Mouse (Mus musculus): ENCODE data around the gene Gm10100.
"Not testable (repeated sequence)": the region's sequence is repeated elsewhere in the genome, so short reads cannot be mapped to it uniquely, and the experiment has no call there.

Gm10100 gene

DNA sequence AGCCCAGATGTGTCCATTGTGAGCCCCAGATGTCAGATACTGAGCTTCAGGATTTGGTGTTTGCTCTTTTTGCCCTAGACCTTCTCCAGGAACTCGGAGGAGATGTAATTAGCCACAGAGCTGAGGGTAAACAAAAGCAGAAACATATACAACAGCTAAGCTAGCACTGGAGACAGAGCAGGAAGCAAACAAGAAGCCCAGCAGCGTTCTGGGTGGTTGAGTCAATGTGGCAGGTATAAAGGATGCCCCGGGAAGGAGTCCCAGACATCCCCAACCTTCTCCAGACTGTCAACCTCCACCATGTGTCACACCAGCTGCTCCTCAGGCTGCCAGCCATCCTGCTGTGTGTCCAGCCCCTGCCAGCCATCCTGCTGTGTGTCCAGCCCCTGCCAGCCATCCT is at the start of gene Gm10100:
TSS of gene Gm10100 (plus strand) at position 301 of the 400 bp plus-strand sequence.
- in situ Hi-C loops (cut with MboI, MseI), result no loop called here

DNA sequence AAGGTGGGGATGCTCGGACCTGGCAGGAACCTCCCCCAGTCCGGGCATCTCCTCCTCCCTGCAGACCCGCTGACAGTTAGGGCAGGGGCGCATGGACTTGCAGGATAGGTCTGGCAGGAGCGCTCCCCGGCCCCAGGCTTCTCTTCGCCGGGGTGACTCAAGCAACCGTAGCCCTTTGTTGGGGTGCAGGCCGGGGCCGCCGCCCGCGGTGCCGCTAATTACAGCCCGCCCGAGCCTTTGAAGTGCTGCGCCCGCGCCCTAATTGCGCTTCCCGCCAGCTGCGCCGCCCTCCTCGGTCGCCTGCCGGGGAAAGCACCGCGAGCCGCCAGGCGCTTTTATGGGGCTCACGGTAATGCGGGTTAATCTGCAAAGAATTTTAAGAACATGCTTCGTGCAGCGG is 48.7 kb upstream of the Gm10100 start:
- in situ Hi-C loops (cut with MboI, MseI), result loop anchor here in 1 of 2 experiments (10.0 kb wide), 1 partner anchor 1433 kb away; no protein-coding TSS in a partner anchor

DNA sequence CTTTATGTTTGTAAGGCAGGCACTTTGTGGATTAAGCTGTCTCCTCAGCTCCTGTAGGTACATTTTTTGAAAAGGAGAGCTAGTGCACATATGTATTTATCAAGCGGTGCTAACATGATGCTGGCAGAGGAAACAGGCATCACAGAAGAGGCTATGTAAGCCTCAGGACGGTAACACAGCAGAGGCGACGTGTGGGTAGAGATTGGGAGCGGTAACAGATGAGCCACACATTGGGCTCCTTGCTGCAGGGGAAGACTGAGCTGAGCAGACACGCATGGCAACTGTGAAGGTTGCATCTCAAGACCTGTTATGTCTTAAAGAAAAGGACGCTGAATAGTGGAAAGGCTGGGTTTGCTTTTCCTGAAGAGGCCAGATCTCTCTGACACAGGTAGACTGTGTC is 43.3 kb upstream of the Gm10100 start:
- in situ Hi-C loops (cut with MboI, MseI), result no loop called here

DNA sequence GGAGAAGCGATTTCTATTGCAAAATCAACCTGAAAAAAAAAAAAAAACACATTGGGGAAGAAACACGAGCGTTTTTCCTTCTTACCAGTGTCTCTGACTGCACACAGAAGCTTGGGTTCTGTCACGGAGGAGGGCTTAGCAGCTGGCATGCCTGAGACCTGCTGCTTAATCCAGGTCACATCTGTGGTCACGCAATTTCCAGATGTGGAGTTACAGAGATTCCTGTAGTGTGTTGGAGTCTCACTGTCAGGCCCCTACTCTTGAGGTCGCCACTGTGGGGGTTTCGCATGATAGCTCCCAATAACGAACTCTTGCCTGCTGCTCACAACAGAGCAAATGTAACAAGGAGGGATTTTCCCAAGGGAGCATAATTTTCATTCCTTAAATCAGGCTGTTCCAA is 42.1 kb upstream of the Gm10100 start:
- in situ Hi-C loops (cut with MboI, MseI), result no loop called here

DNA sequence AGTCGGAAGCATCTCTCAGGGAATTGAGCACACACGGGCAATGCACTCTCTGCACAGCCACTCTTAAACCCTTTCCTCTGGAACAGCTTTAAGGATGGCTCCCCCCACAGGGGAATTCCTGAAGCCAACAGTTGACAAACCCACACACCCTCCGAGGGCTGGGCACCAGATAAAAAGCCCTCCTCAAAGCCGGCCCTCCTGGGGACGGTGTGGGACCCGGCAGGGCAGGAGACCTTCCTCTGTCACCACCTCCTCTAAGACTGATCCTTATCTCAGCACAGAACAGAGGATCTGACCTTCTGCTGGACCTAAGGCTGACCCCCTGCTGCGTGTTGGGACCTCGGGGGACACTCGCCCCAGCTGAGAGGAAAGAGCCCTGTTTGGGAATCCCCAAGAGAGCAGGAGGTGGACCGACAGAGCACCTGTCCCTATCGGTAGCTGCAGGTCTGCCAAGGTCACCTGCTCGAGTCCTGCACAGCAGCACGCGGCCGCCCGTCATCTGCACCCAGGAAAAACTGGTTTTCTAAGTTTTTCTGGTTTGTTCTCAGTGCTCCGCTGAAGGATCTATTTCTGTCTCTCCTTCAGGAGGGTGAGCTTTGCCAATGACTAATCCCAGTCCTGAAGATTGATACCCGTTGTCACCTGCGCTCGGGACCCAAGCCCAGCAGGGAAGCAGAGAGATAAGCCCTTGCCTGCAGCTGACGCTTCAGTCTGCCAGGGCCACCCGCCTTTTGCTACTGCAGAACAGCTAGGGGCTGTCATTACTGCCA is 40.2 kb upstream of the Gm10100 start, which contains the start of gene Tspear:
TSS of gene Tspear (plus strand) at position 675 of the 770 bp plus-strand sequence.
- in situ Hi-C loops (cut with MboI, MseI), result no loop called here

DNA sequence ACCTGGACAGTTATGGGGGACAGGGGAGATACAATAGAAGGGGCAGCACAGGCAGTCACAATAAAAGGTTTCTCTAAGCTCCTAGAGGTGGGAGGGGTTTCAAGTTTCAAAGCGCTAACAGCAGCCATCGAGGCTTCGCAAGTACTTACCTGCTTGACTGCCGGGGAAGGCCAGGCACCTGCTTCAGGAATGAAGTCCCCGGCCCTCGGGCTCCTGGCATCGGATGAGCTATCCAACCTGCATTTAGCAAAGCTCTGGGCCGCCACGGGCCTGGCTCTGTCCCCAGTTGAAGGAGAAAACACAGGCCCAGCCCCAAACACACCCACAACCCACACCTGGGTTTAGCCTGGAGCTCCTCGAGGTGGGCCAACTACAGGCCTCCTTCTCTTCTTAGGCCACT is 39.3 kb upstream of the Gm10100 start:
- in situ Hi-C loops (cut with MboI, MseI), result no loop called here

DNA sequence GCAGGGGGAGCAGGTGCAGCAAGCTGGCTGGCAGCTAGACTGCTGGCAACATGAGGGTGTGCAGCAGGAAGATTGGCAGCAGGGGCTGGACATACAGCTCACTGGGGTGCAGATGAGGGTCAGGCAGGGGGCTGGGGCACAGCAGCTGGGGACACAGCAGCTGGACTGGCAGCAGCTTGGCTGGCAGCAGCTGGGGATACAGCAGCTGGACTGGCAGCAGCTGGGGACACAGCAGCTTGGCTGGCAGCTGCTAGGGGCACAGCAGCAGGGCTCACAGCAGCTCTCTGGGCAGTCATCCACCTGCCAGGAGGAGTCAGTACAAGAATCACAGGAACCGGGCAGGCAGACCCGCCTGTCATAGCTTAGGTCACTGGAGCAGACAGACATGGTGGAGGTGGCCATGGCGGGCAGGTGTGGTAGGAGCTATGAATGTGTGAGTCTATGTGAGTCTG is 35.9 kb upstream of the Gm10100 start, which contains the start of gene Gm19402:
TSS of gene Gm19402 (minus strand) at position 402 of the 452 bp plus-strand sequence.
- in situ Hi-C loops (cut with MboI, MseI), result not testable (repeated sequence)

DNA sequence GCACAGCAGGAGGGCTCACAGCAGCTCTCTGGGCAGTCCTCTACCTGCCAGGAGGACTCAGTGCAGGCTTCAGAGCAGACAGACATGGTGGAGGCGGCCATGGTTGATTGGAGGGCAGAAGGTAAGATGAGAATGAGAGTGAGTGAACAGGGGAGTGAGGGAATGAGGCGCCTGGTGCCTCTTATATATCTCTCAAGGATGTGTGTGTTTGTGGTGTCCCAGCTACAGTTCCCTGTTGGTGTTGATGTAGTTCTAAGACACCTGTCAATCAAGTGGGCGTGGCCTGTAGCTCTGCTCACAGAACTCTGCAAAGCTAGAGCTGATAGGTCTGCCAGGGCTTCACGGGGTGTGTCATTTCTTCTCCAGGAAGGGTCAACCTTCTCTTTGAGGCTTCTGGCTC is 29.2 kb upstream of the Gm10100 start, which contains the start of gene Gm9508:
TSS of gene Gm9508 (minus strand) at position 101 of the 400 bp plus-strand sequence.
- in situ Hi-C loops (cut with MboI, MseI), result no loop called here

DNA sequence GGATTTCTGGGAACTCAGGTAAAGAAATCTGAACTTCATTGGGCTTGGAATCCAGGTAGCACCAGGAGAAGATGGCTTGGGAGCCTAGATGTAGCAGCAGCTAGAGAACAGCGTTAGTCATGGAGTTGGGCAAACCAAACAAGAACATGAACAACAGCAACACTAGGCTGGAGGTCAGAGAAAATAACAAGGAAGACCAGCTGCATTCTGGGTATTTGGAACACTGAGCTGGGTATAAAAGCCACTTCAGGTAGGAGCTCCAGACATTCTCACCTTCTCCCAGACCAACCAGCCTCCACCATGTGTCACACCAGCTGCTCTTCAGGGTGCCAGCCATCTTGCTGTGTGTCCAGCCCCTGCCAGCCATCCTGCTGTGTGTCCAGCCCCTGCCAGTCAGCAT is 20.0 kb upstream of the Gm10100 start, which contains the start of gene Gm10272:
TSS of gene Gm10272 (plus strand) at position 301 of the 400 bp plus-strand sequence.
- in situ Hi-C loops (cut with MboI, MseI), result no loop called here

DNA sequence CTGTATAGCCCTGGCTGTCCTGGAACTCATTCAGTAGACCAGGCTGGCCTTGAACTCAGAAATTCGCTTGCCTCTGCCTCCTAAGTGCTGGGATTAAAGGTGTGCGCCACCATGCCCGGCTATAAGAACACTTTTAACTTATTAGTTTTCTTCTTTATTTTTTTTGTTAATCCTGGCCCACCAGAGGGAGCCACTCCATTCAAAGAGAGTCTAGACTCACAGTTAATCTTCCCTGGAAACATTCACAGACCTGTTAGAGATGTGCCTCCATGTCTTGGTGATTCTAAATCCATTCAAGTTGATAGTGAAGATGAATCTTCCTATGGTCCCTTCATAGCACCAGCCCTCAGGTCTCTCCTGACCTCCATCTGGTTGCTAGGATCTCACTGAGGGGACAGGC is 16.5 kb upstream of the Gm10100 start:
- in situ Hi-C loops (cut with MboI, MseI), result no loop called here

DNA sequence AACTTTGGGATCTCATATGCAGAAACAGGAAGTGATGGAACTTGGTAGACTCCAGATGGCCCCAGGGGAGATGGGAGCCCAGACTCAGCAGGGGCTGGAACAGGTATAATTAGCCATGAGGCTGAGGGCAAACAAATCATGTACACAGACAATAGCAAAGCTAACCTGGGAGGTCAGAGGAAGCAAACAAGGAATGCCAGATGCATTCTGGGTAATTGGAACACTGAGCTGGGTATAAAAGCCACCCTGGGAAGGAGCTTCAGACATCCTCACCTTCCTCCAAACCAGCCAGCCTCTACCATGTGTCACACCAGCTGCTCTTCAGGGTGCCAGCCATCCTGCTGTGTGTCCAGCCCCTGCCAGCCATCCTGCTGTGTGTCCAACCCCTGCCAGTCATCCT is 15.1 kb upstream of the Gm10100 start, which contains the start of gene Gm10024:
TSS of gene Gm10024 (plus strand) at position 301 of the 400 bp plus-strand sequence.
- in situ Hi-C loops (cut with MboI, MseI), result not testable (repeated sequence)

DNA sequence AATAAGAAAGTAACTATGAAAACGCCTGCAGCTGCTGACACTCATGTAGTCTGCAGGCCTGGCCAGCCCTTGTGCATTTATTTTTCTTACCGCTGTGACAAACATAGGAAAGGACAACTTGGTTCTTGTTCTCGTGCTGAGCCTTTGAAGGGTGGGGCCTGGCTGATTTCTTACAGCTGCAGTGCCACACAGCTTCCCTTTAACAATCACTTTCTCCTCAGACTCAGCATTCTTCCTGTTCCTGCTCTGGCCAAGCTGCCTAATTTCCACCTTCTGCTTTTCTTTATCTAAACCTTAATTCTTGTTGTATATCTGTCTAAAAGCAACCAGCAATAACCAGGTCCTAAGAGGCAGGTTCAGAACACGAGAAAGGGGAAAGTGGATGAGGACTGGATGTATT is 12.6 kb upstream of the Gm10100 start:
- in situ Hi-C loops (cut with MboI, MseI), result no loop called here

DNA sequence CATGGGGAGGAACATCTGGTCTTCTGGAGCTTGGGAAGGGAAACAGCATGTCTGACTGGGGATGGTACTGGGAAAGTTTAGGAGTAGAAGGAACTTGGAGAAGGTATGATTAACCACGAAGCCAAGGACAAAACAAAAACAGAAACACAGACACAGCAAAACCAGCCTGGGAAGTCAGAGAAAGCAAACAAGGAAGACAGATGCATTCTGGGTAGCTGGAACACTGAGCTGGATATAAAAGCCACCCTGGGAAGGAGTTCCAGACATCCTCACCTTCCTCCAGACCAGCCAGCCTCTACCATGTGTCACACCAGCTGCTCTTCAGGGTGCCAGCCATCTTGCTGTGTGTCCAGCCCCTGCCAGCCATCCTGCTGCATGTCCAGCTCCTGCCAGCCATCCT is 10.8 kb upstream of the Gm10100 start, which contains the start of gene Gm10142:
TSS of gene Gm10142 (plus strand) at position 301 of the 400 bp plus-strand sequence.
- in situ Hi-C loops (cut with MboI, MseI), result no loop called here

DNA sequence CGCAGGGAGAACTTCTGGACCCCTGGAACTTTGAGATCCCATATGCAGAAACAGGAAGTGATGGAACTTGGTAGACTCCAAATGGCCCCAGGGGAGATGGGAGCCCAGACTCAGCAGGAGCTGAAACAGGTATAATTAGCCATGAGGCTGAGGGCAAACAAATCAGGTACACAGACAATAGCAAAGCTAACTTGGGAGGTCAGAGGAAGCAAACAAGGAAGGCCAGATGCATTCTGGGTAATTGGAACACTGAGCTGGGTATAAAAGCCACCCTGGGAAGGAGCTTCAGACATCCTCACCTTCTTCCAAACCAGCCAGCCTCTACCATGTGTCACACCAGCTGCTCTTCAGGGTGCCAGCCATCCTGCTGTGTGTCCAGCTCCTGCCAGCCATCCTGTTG is 6.0 kb upstream of the Gm10100 start, which contains the start of gene Krtap12-1:
TSS of gene Krtap12-1 (plus strand) at position 301 of the 400 bp plus-strand sequence.
- in situ Hi-C loops (cut with MboI, MseI), result not testable (repeated sequence)

DNA sequence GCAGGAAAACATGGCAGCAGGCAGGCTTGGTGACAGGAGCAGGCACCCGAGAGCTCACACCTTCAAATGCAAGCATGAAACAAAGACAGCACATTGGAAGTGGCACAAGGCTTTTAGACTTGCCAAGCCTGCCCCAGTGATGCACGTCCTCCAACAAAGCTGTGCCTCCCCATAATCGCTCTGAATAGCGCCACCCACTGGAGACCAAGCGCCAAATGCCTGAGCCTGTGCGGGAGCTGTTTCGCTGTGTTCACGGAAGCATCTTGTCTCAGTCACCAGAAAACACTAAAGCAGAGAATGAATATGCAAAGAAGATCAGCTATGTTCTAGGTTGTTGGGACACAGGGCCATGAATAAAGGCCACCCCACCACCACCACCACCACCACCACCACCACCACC is 1.4 kb upstream of the Gm10100 start:
- in situ Hi-C loops (cut with MboI, MseI), result no loop called here

DNA sequence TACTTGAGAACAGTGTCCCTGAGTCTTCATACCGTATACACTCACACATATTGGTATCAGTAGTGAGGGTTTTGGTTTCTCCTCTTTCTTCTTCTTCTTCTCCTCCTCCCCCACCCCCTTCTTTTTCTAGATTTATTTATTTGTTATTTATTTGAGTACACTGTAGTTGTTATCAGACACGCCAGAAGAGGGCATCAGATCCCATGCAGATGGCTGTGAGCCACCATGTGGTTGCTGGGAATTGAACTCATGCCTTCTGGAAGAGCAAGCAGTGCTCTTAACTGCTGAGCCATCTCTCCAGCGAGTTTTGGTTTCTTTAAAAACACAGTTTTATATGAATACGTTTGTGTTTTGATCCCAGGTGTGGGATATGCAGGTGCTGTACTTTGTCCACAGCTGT is 2.0 kb downstream of the Gm10100 start:
- in situ Hi-C loops (cut with MboI, MseI), result no loop called here

DNA sequence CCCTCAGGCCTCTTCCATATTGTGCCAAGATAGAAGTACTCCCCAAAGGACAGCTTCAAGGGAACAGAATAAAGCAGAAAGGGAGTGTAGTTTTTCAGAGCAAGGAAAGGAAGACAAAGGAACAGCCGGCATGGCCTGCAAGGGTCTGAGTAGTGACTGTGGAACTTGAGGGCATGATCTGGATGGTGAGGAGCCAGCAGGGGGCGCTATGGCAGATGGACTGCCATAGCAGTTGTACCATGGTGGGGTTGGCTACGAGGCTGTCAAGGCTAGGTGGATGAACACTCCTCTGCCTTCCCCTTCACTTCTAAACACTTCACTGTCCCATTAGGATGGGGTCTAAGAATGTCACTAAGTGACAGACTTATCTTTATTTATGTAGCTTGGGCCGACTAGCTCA is 3.0 kb downstream of the Gm10100 start:
- in situ Hi-C loops (cut with MboI, MseI), result no loop called here

DNA sequence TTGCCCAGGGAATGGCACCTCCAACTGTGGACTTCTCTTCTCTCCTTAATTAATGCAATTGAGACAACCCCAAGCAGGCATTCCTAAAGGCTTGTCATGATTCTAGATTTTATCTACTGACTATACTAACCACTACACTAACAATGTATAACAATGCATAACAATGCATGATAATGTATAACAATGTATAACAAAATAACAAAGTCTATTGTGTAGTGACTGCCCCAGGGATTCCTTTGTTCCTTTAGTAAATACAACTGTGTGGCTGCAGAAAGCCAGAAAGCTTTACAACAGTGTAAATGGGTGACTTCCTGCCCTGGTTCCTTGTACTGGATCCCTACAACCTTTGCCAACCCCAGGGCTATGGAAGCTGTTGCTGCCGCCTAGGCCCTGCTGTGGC is 9.6 kb downstream of the Gm10100 start:
- in situ Hi-C loops (cut with MboI, MseI), result no loop called here

DNA sequence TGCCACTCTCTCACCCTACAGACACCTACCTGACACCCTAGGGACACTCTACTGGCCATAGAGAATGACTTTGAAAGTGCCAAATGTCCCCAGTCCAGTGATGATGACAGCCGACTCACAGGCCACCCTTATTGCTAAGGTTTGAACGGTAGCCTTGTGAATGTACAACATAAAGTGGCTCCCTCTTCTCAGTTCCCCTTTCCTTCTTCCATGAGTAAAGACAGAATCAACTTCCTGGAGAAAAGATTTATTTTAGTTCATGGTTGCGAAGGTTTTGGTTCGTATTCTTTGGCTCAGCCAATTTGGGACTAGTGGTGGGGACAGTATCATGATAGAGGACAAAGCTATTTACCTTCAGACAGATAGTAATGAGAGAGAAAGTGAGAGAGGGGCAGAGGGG is 12.6 kb downstream of the Gm10100 start:
- in situ Hi-C loops (cut with MboI, MseI), result no loop called here

DNA sequence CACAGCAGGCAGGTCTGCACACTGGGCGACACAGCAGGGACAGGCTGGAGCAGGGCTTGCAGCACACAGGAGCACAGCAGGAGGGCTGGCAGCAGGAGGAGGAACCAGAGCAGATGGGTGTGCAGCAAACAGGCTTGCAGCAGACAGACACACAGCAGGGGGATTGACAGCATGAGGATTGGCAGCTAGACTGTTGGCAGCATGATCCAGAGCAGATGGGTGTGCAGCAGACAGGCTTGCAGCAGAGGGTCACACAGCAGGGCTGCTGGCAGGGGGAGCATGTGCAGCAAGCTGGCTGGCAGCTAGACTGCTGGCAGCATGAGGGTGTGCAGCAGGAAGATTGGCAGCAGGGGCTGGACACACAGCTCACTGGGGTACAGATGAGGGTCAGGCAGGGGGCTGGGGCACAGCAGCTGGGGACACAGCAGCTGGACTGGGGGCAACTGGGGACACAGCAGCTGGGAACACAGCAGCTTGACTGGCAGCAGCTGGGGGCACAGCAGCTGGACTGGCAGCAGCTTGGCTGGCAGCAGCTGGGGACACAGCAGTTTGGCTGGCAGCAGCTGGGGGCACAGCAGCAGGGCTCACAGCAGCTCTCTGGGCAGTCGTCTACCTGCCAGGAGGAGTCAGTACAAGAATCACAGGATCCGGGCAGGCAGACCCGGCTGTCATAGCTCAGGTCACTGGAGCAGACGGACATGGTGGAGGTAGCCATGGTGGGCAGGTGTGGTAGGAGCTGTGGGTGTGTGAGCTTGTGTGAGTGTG is 15.8 kb downstream of the Gm10100 start, which contains the start of gene Gm18596:
TSS of gene Gm18596 (minus strand) at position 715 of the 765 bp plus-strand sequence.
- in situ Hi-C loops (cut with MboI, MseI), result not testable (repeated sequence)

DNA sequence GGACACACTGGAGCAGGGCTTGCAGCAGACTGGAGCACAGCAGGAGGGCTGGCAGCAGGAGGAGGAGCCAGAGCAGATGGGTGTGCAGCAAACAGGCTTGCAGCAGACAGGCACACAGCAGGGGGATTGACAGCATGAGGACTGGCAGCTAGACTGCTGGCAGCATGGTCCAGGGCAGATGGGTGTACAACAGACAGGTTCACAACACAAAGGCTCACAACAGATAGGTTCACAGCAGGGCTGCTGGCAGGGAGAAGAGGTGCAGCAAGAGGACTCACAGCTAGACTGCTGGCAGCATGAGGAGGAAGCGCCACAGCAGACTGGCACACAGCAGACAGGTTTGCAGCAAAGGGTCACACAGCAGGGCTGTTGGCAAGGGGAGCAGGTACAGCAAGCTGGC is 24.4 kb downstream of the Gm10100 start:
- in situ Hi-C loops (cut with MboI, MseI), result not testable (repeated sequence)

DNA sequence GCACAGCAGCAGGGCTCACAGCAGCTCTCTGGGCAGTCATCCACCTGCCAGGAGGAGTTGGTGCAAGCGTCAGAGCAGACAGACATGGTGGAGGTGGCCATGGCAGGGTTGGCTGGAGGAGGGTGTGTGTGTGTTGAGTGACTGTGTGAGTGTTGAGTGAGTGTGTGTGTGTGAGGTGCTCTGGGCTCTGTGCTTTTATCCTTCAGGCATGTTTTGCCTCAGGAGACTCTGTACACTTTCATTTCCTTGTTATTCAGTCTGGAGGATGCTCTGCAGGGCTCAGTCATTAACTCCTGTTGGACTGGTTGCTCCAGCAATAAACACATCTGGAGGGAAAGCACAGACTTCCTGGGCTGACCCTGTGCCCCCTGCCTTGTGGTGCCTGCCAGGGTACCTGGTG is 25.0 kb downstream of the Gm10100 start, which contains the start of gene Gm9736:
TSS of gene Gm9736 (minus strand) at position 101 of the 400 bp plus-strand sequence.
- in situ Hi-C loops (cut with MboI, MseI), result not testable (repeated sequence)
